Mouse (Mus musculus): Measurements from ENCODE around the gene Dag1. TPM values are rescaled to one million over a fixed set of nuclear protein-coding genes. Genes with fewer than 3 reads are reported as not detected.

Gene Dag1
- polyA plus RNA-seq, 1 experiment, result 33.5 TPM

GRCm38 (mm10) chr9:108263131-108263681 lies 552 bp downstream of the Dag1 start:
- no peak for TF ChIP-seq POLR2A (IDR thresholded peaks at IDR 0.05; ENCODE audit: extremely low read depth, insufficient read depth, low read length)
- no peak for TF ChIP-seq CTCF (IDR thresholded peaks at IDR 0.05; ENCODE audit: extremely low read depth, insufficient read depth, low read length)
- H3K4me1 ChIP-seq (ENCODE audit: control insufficient read depth, insufficient read depth, low read length), result peaks cover 9% of the 10 kb centered on the region; the same call in 1 of the 2 replicates
- H3K4me3 ChIP-seq (ENCODE audit: insufficient read depth, low read length), result peak overlapping the region; percentile 93
- peak overlapping the region; percentile 95 for H3K27ac ChIP-seq (ENCODE audit: insufficient read depth, low read length)

GRCm38 (mm10) chr9:108262494-108263049 lies 1.2 kb downstream of the Dag1 start:
- no peak overlapping the region for H3K27ac ChIP-seq (ENCODE audit: insufficient read depth, low read length)
- no peak for TF ChIP-seq CTCF (IDR thresholded peaks at IDR 0.05; ENCODE audit: extremely low read depth, insufficient read depth, low read length)
- no peak for TF ChIP-seq POLR2A (IDR thresholded peaks at IDR 0.05; ENCODE audit: extremely low read depth, insufficient read depth, low read length)

GRCm38 (mm10) chr9:108261865-108262264 lies 1.9 kb downstream of the Dag1 start:
- peaks cover 9% of the 10 kb centered on the region; the same call in 1 of the 2 replicates for H3K4me1 ChIP-seq (ENCODE audit: control insufficient read depth, insufficient read depth, low read length)
- peak overlapping the region; percentile 93; the same call in 1 of the 2 replicates for H3K4me3 ChIP-seq (ENCODE audit: insufficient read depth, low read length)
- H3K27ac ChIP-seq (ENCODE audit: insufficient read depth, low read length), result no peak overlapping the region
- TF ChIP-seq CTCF (IDR thresholded peaks at IDR 0.05; ENCODE audit: extremely low read depth, insufficient read depth, low read length), result no peak
- TF ChIP-seq POLR2A (IDR thresholded peaks at IDR 0.05; ENCODE audit: extremely low read depth, insufficient read depth, low read length), result no peak

More at GRCm38 (mm10) chr9:108262494-108263049, 1.2 kb downstream of the Dag1 start:
- Histone ChIP-seq H3K4me3 (ENCODE audit: insufficient read depth, low read length) (peak overlapping the region; percentile 93), H3K4me1 (ENCODE audit: control insufficient read depth, insufficient read depth, low read length) (peaks cover 9% of the 10 kb centered on the region; the same call in 1 of the 2 replicates)

GRCm38 (mm10) chr9:108260526-108260925 lies 3.2 kb downstream of the Dag1 start:
- no peak overlapping the region for H3K27ac ChIP-seq (ENCODE audit: insufficient read depth, low read length)
- TF ChIP-seq CTCF (IDR thresholded peaks at IDR 0.05; ENCODE audit: extremely low read depth, insufficient read depth, low read length) (no peak), POLR2A (IDR thresholded peaks at IDR 0.05; ENCODE audit: extremely low read depth, insufficient read depth, low read length) (no peak)

GRCm38 (mm10) chr9:108252766-108253165 lies 11.0 kb downstream of the Dag1 start:
- TF ChIP-seq POLR2A (IDR thresholded peaks at IDR 0.05; ENCODE audit: extremely low read depth, insufficient read depth, low read length) (no peak), CTCF (IDR thresholded peaks at IDR 0.05; ENCODE audit: extremely low read depth, insufficient read depth, low read length) (no peak)
- Histone ChIP-seq H3K27ac (ENCODE audit: insufficient read depth, low read length) (no peak overlapping the region), H3K4me3 (ENCODE audit: insufficient read depth, low read length) (no peak overlapping the region), H3K4me1 (ENCODE audit: control insufficient read depth, insufficient read depth, low read length) (no peaks in the 10 kb centered on the region)

More at GRCm38 (mm10) chr9:108260526-108260925, 3.2 kb downstream of the Dag1 start:
- Histone ChIP-seq H3K4me1 (ENCODE audit: control insufficient read depth, insufficient read depth, low read length) (peaks cover 9% of the 10 kb centered on the region; the same call in 1 of the 2 replicates), H3K4me3 (ENCODE audit: insufficient read depth, low read length) (no peak overlapping the region)

GRCm38 (mm10) chr9:108251877-108252276 lies 11.9 kb downstream of the Dag1 start:
- Histone ChIP-seq H3K4me3 (ENCODE audit: insufficient read depth, low read length) (no peak overlapping the region), H3K27ac (ENCODE audit: insufficient read depth, low read length) (no peak overlapping the region)
- TF ChIP-seq CTCF (IDR thresholded peaks at IDR 0.05; ENCODE audit: extremely low read depth, insufficient read depth, low read length), result no peak
- TF ChIP-seq POLR2A (IDR thresholded peaks at IDR 0.05; ENCODE audit: extremely low read depth, insufficient read depth, low read length), result no peak

GRCm38 (mm10) chr9:108248957-108249356 lies 14.8 kb downstream of the Dag1 start:
- no peaks in the 10 kb centered on the region; the same call in 1 of the 2 replicates for H3K4me1 ChIP-seq (ENCODE audit: control insufficient read depth, insufficient read depth, low read length)
- no peak for TF ChIP-seq CTCF (IDR thresholded peaks at IDR 0.05; ENCODE audit: extremely low read depth, insufficient read depth, low read length)
- no peak for TF ChIP-seq POLR2A (IDR thresholded peaks at IDR 0.05; ENCODE audit: extremely low read depth, insufficient read depth, low read length)

More at GRCm38 (mm10) chr9:108251877-108252276, 11.9 kb downstream of the Dag1 start:
- H3K4me1 ChIP-seq (ENCODE audit: control insufficient read depth, insufficient read depth, low read length), result no peaks in the 10 kb centered on the region

GRCm38 (mm10) chr9:108244984-108245383 lies 18.8 kb downstream of the Dag1 start:
- no peak overlapping the region for H3K27ac ChIP-seq (ENCODE audit: insufficient read depth, low read length)
- no peak overlapping the region for H3K4me3 ChIP-seq (ENCODE audit: insufficient read depth, low read length)
- no peaks in the 10 kb centered on the region; the same call in 1 of the 2 replicates for H3K4me1 ChIP-seq (ENCODE audit: control insufficient read depth, insufficient read depth, low read length)
- TF ChIP-seq POLR2A (IDR thresholded peaks at IDR 0.05; ENCODE audit: extremely low read depth, insufficient read depth, low read length) (no peak), CTCF (IDR thresholded peaks at IDR 0.05; ENCODE audit: extremely low read depth, insufficient read depth, low read length) (peak; percentile 28; the same call in 1 of the 2 replicates)

More at GRCm38 (mm10) chr9:108248957-108249356, 14.8 kb downstream of the Dag1 start:
- no peak overlapping the region for H3K4me3 ChIP-seq (ENCODE audit: insufficient read depth, low read length)
- no peak overlapping the region for H3K27ac ChIP-seq (ENCODE audit: insufficient read depth, low read length)

- TF ChIP-seq CTCF (IDR thresholded peaks at IDR 0.05; ENCODE audit: extremely low read depth, insufficient read depth, low read length), result no peak
- no peak for TF ChIP-seq POLR2A (IDR thresholded peaks at IDR 0.05; ENCODE audit: extremely low read depth, insufficient read depth, low read length)
- no peaks in the 10 kb centered on the region; the same call in 1 of the 2 replicates for H3K4me1 ChIP-seq (ENCODE audit: control insufficient read depth, insufficient read depth, low read length)
- H3K27ac ChIP-seq (ENCODE audit: insufficient read depth, low read length), result no peak overlapping the region
- H3K4me3 ChIP-seq (ENCODE audit: insufficient read depth, low read length), result no peak overlapping the region
These were observed 19.2 kb downstream of the Dag1 start for GRCm38 (mm10) chr9:108244540-108244939.

- Histone ChIP-seq H3K4me1 (ENCODE audit: control insufficient read depth, insufficient read depth, low read length) (peaks cover 13% of the 10 kb centered on the region), H3K4me3 (ENCODE audit: insufficient read depth, low read length) (no peak overlapping the region), H3K27ac (ENCODE audit: insufficient read depth, low read length) (no peak overlapping the region)
- TF ChIP-seq CTCF (IDR thresholded peaks at IDR 0.05; ENCODE audit: extremely low read depth, insufficient read depth, low read length) (no peak), POLR2A (IDR thresholded peaks at IDR 0.05; ENCODE audit: extremely low read depth, insufficient read depth, low read length) (no peak)
These were observed 23.8 kb downstream of the Dag1 start for GRCm38 (mm10) chr9:108239951-108240350.
